ENCODE assay signal across 8 mouse cellular contexts in genomic region chr10:45104098-45104497, GRCm38 (mm10). TPM values are rescaled to one million over a fixed set of nuclear protein-coding genes. Genes with fewer than 3 reads are reported as not detected.
DNase-seq lines count a peak whose midpoint lies in the region; ATAC-seq lines count a peak whose summit lies in the region.

No protein-coding gene starts in this region.

- no peak overlapping the region for H3K27ac ChIP-seq in liver, embryonic 11.5 days (ENCODE audit: low read depth, low read length)
- peak overlapping the region; percentile 82 for H3K27ac ChIP-seq in heart, embryonic 12.5 days (ENCODE audit: poor library complexity, severe bottlenecking)
- peak overlapping the region; percentile 42 for H3K27ac ChIP-seq in kidney, embryonic 15.5 days
- H3K27ac ChIP-seq in neural tube, embryonic 13.5 days (replicated peaks): peak overlapping the region; percentile 72

- H3K4me1 ChIP-seq in liver, embryonic 11.5 days (replicated peaks; ENCODE audit: control insufficient read depth, insufficient read depth, low read length): peaks cover 8% of the 10 kb centered on the region
- H3K4me1 ChIP-seq in heart, embryonic 12.5 days (replicated peaks): peaks cover 20% of the 10 kb centered on the region
- H3K4me1 ChIP-seq in kidney, embryonic 15.5 days: peaks cover 12% of the 10 kb centered on the region
- H3K4me1 ChIP-seq in neural tube, embryonic 13.5 days (replicated peaks): peaks cover 13% of the 10 kb centered on the region

- H3K36me3 ChIP-seq in liver, embryonic 11.5 days (ENCODE audit: control insufficient read depth, insufficient read depth, low read length): peaks cover 10% of the 10 kb centered on the region
- peaks cover 33% of the 10 kb centered on the region for H3K36me3 ChIP-seq in heart, embryonic 12.5 days
- peaks cover 50% of the 10 kb centered on the region for H3K36me3 ChIP-seq in kidney, embryonic 15.5 days
- peaks cover 34% of the 10 kb centered on the region for H3K36me3 ChIP-seq in neural tube, embryonic 13.5 days

- DNase-seq in liver: peak; percentile 7
- no peak for DNase-seq in liver, embryonic 11.5 days (ENCODE audit: low spot score)
- peak; percentile 15 for DNase-seq in cerebellum, adult 11 months
- DNase-seq in lung, postnatal 25 days (ENCODE audit: low spot score): no peak
- no peak for DNase-seq in frontal cortex, postnatal 14 days (ENCODE audit: low spot score in 2 of 2)

- no peak overlapping the region for H3K4me3 ChIP-seq in liver, embryonic 11.5 days (ENCODE audit: low read depth, low read length)
- no peak overlapping the region for H3K4me3 ChIP-seq in heart, embryonic 12.5 days
- H3K4me3 ChIP-seq in kidney, embryonic 15.5 days (replicated peaks): no peak overlapping the region
- H3K4me3 ChIP-seq in neural tube, embryonic 13.5 days: no peak overlapping the region

- no peak overlapping the region for H3K4me2 ChIP-seq in liver, embryonic 11.5 days
- H3K4me2 ChIP-seq in heart, embryonic 12.5 days: peak overlapping the region; percentile 20
- H3K4me2 ChIP-seq in kidney, embryonic 15.5 days: no peak overlapping the region
- H3K4me2 ChIP-seq in neural tube, embryonic 13.5 days: no peak overlapping the region

- H3K27me3 ChIP-seq in liver, embryonic 11.5 days (replicated peaks; ENCODE audit: control insufficient read depth, insufficient read depth, low read length): no peaks in the 10 kb centered on the region
- no peaks in the 10 kb centered on the region for H3K27me3 ChIP-seq in heart, embryonic 12.5 days (replicated peaks)
- H3K27me3 ChIP-seq in kidney, embryonic 15.5 days: no peaks in the 10 kb centered on the region
- H3K27me3 ChIP-seq in neural tube, embryonic 13.5 days: no peaks in the 10 kb centered on the region

- H3K9me3 ChIP-seq in liver, embryonic 11.5 days (ENCODE audit: control insufficient read depth, low read length): 0 out of 2 replicates have a peak, but pooled peaks cover 1% of the 10 kb centered on the region
- H3K9me3 ChIP-seq in heart, embryonic 12.5 days (replicated peaks): peaks cover 2% of the 10 kb centered on the region; the same call in 1 of the 2 replicates
- no peaks in the 10 kb centered on the region for H3K9me3 ChIP-seq in kidney, embryonic 15.5 days (replicated peaks)
- no peaks in the 10 kb centered on the region for H3K9me3 ChIP-seq in neural tube, embryonic 13.5 days

- WGBS in liver, embryonic 11.5 days: 58% methylated on average over 7 of the region's 7 CpGs
- 28% methylated on average over 7 of the region's 7 CpGs for WGBS in heart, embryonic 12.5 days
- WGBS in kidney, embryonic 15.5 days: 33% methylated on average over 7 of the region's 7 CpGs
- 27% methylated on average over 7 of the region's 7 CpGs for WGBS in neural tube, embryonic 13.5 days

- ATAC-seq in liver, embryonic 11.5 days (replicated peaks; ENCODE audit: low FRiP score): no peak
- ATAC-seq in heart, embryonic 12.5 days (ENCODE audit: insufficient number of reproducible peaks, low FRiP score): peak; percentile 75
- peak; percentile 67 for ATAC-seq in kidney, embryonic 15.5 days (replicated peaks; ENCODE audit: low FRiP score)
- ATAC-seq in neural tube, embryonic 13.5 days (ENCODE audit: low read depth): peak; percentile 79

- no peak overlapping the region for H3K9ac ChIP-seq in liver, embryonic 11.5 days (ENCODE audit: low read depth, low read length)
- no peak overlapping the region for H3K9ac ChIP-seq in heart, embryonic 12.5 days
- no peak overlapping the region for H3K9ac ChIP-seq in kidney, embryonic 15.5 days
- no peak overlapping the region for H3K9ac ChIP-seq in neural tube, embryonic 13.5 days

RNA-seq across cellular contexts. Expression of gene Prep, which starts 37.1 kb away (rescaled TPM):
- polyA plus RNA-seq in liver, embryonic 11.5 days (2014; fragmentation: Nextera tagmentation; extraction: Ambion mirVana): 22.1 and 27.7 TPM in 2 replicates
- polyA plus RNA-seq in heart, embryonic 12.5 days (2016; fragmentation: Nextera tagmentation; extraction: Ambion mirVana): 29.9 and 31.0 TPM in 2 replicates
- polyA plus RNA-seq in kidney, embryonic 15.5 days (2015; fragmentation: Nextera tagmentation; extraction: Ambion mirVana): 24.8 and 25.5 TPM in 2 replicates
- 26.4 and 28.6 TPM in 2 replicates for polyA plus RNA-seq in neural tube, embryonic 13.5 days (2015; fragmentation: Nextera tagmentation; extraction: Ambion mirVana)

Comparison
In these comparisons a context has a peak if more than half of its experiments do, and no peak if none do; other contexts are left out.
1. DNase-seq: peak in liver (single experiment) and cerebellum, adult 11 months (single experiment); none in liver, embryonic 11.5 days (single experiment), lung, postnatal 25 days (single experiment) and frontal cortex, postnatal 14 days (0 of 2).